Mouse (Mus musculus) neutrophil, adult 5-6 weeks (primary cell): ENCODE measurements around the gene Tmem179b. TPM values are rescaled to one million over a fixed set of nuclear protein-coding genes. Genes with fewer than 3 reads are reported as not detected.
"Not testable (repeated sequence)": the region's sequence is repeated elsewhere in the genome, so short reads cannot be mapped to it uniquely, and the experiment has no call there.

ENCODE experiments used
- ATAC-seq: fragments of 151-379, 151-347 bp; 2 replicates; pipeline ENCODE4 v1.8.0; 2017; ENCODE audit warnings: mild to moderate bottlenecking, moderate TSS enrichment; ENCODE audit not compliant: insufficient number of reproducible peaks, poor library complexity, low FRiP score, severe bottlenecking; ENCODE audit errors: extremely low read depth
- total RNA-seq: library from RNA; stranded (forward); fragments of 200-1000 nt; gene quantifications from 2 replicates; pipeline ENCODE4 v1.2.3, GENCODE M21; 2017

Tmem179b gene
- total RNA-seq, 1 experiment from 2014 or later = 80.4 TPM

GRCm38 (mm10) chr19:8739646-8740045, 34.6 kb downstream of the Tmem179b start:
- no peak for ATAC-seq

GRCm38 (mm10) chr19:8738911-8739310, 35.4 kb downstream of the Tmem179b start:
- no peak for ATAC-seq

GRCm38 (mm10) chr19:8736160-8736467, 38.2 kb downstream of the Tmem179b start:
- ATAC-seq = no peak

- ATAC-seq = peak; percentile 97
These were observed 38.7 kb downstream of the Tmem179b start, which contains the start of gene Wdr74 for GRCm38 (mm10) chr19:8735389-8736159. Gene Wdr74 (plus strand): TSS chr19:8735827.

GRCm38 (mm10) chr19:8734334-8734733, 39.9 kb downstream of the Tmem179b start:
- ATAC-seq = no peak

GRCm38 (mm10) chr19:8728335-8729099, 45.8 kb downstream of the Tmem179b start:
- ATAC-seq = not testable (repeated sequence)

- ATAC-seq = no peak
These were observed 46.7 kb downstream of the Tmem179b start for GRCm38 (mm10) chr19:8727495-8728114.

- ATAC-seq = no peak
These were observed 47.5 kb downstream of the Tmem179b start for GRCm38 (mm10) chr19:8726609-8727390.

- no peak for ATAC-seq
These were observed 49.1 kb downstream of the Tmem179b start for GRCm38 (mm10) chr19:8725081-8725613.

- ATAC-seq = no peak
These were observed 49.9 kb downstream of the Tmem179b start for GRCm38 (mm10) chr19:8724392-8724791.

GRCm38 (mm10) chr19:8723574-8724346, 50.5 kb downstream of the Tmem179b start:
- ATAC-seq = no peak

GRCm38 (mm10) chr19:8722907-8723573, 51.2 kb downstream of the Tmem179b start, which contains the start of gene Slc3a2:
Gene Slc3a2 (minus strand): TSS chr19:8723369.
- peak; percentile 93 for ATAC-seq

- no peak for ATAC-seq
These were observed 51.7 kb downstream of the Tmem179b start for GRCm38 (mm10) chr19:8722559-8722906.

Other genes with a start within 250 kb of the Tmem179b start
- gene Slc22a8, start 183.2 kb downstream of the Tmem179b start, total RNA-seq = not detected in 2 replicates
- gene Slc22a6, start 156.4 kb downstream of the Tmem179b start, total RNA-seq = not detected in 2 replicates
- not detected in 2 replicates for gene Chrm1, start 110.7 kb downstream of the Tmem179b start, total RNA-seq
- 62.0 and 69.6 TPM in 2 replicates for gene Slc3a2, start 51.1 kb downstream of the Tmem179b start, total RNA-seq
- 36.4 and 46.0 TPM in 2 replicates for gene Wdr74, start 38.6 kb downstream of the Tmem179b start, total RNA-seq
- gene 1700092M07Rik, start 33.7 kb downstream of the Tmem179b start, total RNA-seq = 7.2 TPM in 1 of 2 replicates, not detected in the other
- 144 and 149 TPM in 2 replicates for gene Stx5a, start 33.1 kb downstream of the Tmem179b start, total RNA-seq
- 183 and 187 TPM in 2 replicates for gene Nxf1, start 17.4 kb downstream of the Tmem179b start, total RNA-seq
- 15.5 and 16.6 TPM in 2 replicates for gene Tmem223, start 3.5 kb downstream of the Tmem179b start, total RNA-seq
- gene Taf6l, start 11.9 kb upstream of the Tmem179b start, total RNA-seq = 9.2 and 11.6 TPM in 2 replicates
- gene Polr2g, start 24.1 kb upstream of the Tmem179b start, total RNA-seq = 30.0 and 32.5 TPM in 2 replicates
- gene Zbtb3, start 28.1 kb upstream of the Tmem179b start, total RNA-seq = 2.5 and 4.2 TPM in 2 replicates
- gene Ttc9c, start 44.9 kb upstream of the Tmem179b start, total RNA-seq = 46.0 and 48.2 TPM in 2 replicates
- gene Hnrnpul2, start 45.5 kb upstream of the Tmem179b start, total RNA-seq = 110 and 115 TPM in 2 replicates
- 33.6 and 50.5 TPM in 2 replicates for gene AC129217.1, start 55.3 kb upstream of the Tmem179b start, total RNA-seq
- gene Bscl2, start 63.0 kb upstream of the Tmem179b start, total RNA-seq = 15.8 and 22.6 TPM in 2 replicates
- gene Gng3, start 64.7 kb upstream of the Tmem179b start, total RNA-seq = 0.23 and 0.25 TPM in 2 replicates
- not detected in 2 replicates for gene Lrrn4cl, start 76.3 kb upstream of the Tmem179b start, total RNA-seq
- gene Ubxn1, start 97.0 kb upstream of the Tmem179b start, total RNA-seq = 167 TPM in 2 replicates
- gene Uqcc3, start 106.5 kb upstream of the Tmem179b start, total RNA-seq = 38.4 and 59.9 TPM in 2 replicates
- 13.4 and 31.1 TPM in 2 replicates for gene Lbhd1, start 109.3 kb upstream of the Tmem179b start, total RNA-seq
- not detected in 2 replicates for gene Gm49403, start 109.5 kb upstream of the Tmem179b start, total RNA-seq
- 57.6 and 75.0 TPM in 2 replicates for gene 1810009A15Rik, start 114.4 kb upstream of the Tmem179b start, total RNA-seq
- gene Gm49416, start 114.5 kb upstream of the Tmem179b start, total RNA-seq = not detected in 2 replicates
- 9.0 and 9.2 TPM in 2 replicates for gene Ints5, start 118.5 kb upstream of the Tmem179b start, total RNA-seq
- gene Ganab, start 123.6 kb upstream of the Tmem179b start, total RNA-seq = 62.1 and 69.2 TPM in 2 replicates
- gene B3gat3, start 145.9 kb upstream of the Tmem179b start, total RNA-seq = 46.6 and 47.5 TPM in 2 replicates
- 2.6 and 3.1 TPM in 2 replicates for gene Rom1, start 154.9 kb upstream of the Tmem179b start, total RNA-seq
- gene Eml3, start 155.1 kb upstream of the Tmem179b start, total RNA-seq = 75.3 and 92.8 TPM in 2 replicates
- gene Mta2, start 167.4 kb upstream of the Tmem179b start, total RNA-seq = 165 and 169 TPM in 2 replicates
- 25.9 and 29.6 TPM in 2 replicates for gene Tut1, start 179.4 kb upstream of the Tmem179b start, total RNA-seq
- 345 and 391 TPM in 2 replicates for gene Eef1g, start 192.6 kb upstream of the Tmem179b start, total RNA-seq
- gene Ahnak, start 214.8 kb upstream of the Tmem179b start, total RNA-seq = 181 and 193 TPM in 2 replicates